Mouse (Mus musculus) heart, adult 2 months (tissue): ENCODE results near the gene Ank3.

Source experiments
- CTCF ChIP-seq: fragments of 200-600 bp; IDR thresholded peaks from 2 replicates; pipeline ENCODE4 v1.8.1; 2022; ENCODE audit warnings: antibody characterized with exemption, mild to moderate bottlenecking, moderate library complexity
- EP300 ChIP-seq: fragments of 200-500 bp; IDR thresholded peaks from 2 replicates; pipeline ENCODE4 v1.6.1; 2011; ENCODE audit warnings: low read depth, low read length, control low read depth; ENCODE audit not compliant: insufficient read depth
- POLR2A ChIP-seq: fragments of 200-500 bp; IDR thresholded peaks from 2 replicates; pipeline ENCODE4 v1.6.1; 2011; ENCODE audit warnings: mild to moderate bottlenecking, low read depth, low read length, control low read depth; ENCODE audit not compliant: insufficient read depth

GRCm38 (mm10) chr10:69762977-69763376 lies 364.4 kb downstream of the Ank3 start:
- TF ChIP-seq POLR2A (no peak), CTCF (no peak), EP300 (no peak)
